Mouse (Mus musculus): ENCODE measurements around the gene Ifitm3. TPM values are rescaled to one million over a fixed set of nuclear protein-coding genes. Genes with fewer than 3 reads are reported as not detected.
"Not testable (repeated sequence)": the region's sequence is repeated elsewhere in the genome, so short reads cannot be mapped to it uniquely, and the experiment has no call there.

Gene Ifitm3
- polyA plus RNA-seq, 1 experiment from 2014 or later = 50.4 TPM

DNA sequence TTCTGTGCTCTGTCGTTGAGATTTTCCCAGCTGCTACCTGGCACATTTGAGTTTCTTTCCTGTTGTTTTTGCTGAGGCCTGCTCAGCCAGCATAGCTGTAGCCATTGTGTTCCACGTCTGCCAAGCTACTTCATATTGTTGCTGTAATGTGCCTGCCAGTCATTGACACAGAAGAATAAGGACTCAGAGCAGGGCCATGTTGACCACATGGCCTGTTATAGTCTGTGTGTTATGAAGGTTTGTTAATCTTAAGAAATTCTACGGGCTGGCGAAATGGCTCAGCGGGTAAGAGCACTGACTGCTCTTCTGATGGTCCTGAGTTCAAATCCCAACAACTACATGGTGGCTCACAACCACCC is 16.1 kb upstream of the Ifitm3 start:
- H3K9ac ChIP-seq (ENCODE audit: low read length) = no peak overlapping the region
- ATAC-seq (ENCODE audit: insufficient number of reproducible peaks, low FRiP score, low TSS enrichment, low read depth) = no peak
- WGBS = 69% methylated on average over 5 of the region's 5 CpGs

DNA sequence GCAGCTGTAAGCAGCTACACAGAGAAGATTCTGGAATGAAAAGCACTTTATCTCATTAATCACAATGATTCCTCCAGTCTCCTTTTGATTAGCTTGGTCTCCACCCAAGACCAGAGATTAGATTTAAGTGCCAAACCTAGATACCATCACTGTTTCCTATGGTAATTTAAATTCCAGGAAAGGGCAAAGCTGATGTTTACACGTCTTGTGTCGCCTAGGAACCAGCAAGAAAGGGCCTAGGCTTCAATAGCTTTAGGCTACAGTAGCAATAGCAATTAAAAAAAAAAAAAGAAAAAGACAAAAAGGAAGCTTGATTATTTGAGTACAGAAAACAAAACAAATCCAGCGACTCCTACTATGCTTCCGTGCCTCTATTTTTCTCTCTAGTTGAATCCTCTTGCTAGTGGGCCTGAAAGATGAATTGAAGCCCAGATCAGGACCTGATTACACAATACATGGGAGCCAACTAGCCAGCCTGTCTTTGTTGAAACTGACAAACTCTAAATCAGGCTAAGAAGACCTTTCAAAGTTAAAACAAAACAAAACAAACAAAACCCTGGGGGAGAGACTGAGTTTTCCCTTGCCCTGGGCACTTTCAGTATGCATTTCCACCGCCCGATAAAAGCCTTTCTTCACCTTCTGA is 15.6 kb upstream of the Ifitm3 start:
- Histone ChIP-seq H3K27me3 (ENCODE audit: control insufficient read depth, insufficient read depth, low read length) (no peaks in the 10 kb centered on the region), H3K9me3 (ENCODE audit: control insufficient read depth, low read length) (no peaks in the 10 kb centered on the region), H3K4me2 (ENCODE audit: low read depth, severe bottlenecking) (no peak overlapping the region), H3K9ac (ENCODE audit: low read length) (no peak overlapping the region), H3K27ac (replicated peaks; ENCODE audit: low read depth, low read length) (no peak overlapping the region), H3K36me3 (ENCODE audit: control insufficient read depth, insufficient read depth, low read length) (no peaks in the 10 kb centered on the region), H3K4me1 (ENCODE audit: control insufficient read depth, insufficient read depth, low read length) (no peaks in the 10 kb centered on the region), H3K4me3 (ENCODE audit: low read depth, low read length) (no peak overlapping the region)
- no peak for ATAC-seq (ENCODE audit: insufficient number of reproducible peaks, low FRiP score, low TSS enrichment, low read depth)
- DNase-seq (ENCODE audit: low spot score) = no peak
- 66% methylated on average over 6 of the region's 6 CpGs for WGBS

More for the DNA sequence above, 16.1 kb upstream of the Ifitm3 start:
- no peak overlapping the region for H3K4me2 ChIP-seq (ENCODE audit: low read depth, severe bottlenecking)
- H3K27ac ChIP-seq (replicated peaks; ENCODE audit: low read depth, low read length) = no peak overlapping the region
- H3K9me3 ChIP-seq (ENCODE audit: control insufficient read depth, low read length) = no peaks in the 10 kb centered on the region
- H3K4me1 ChIP-seq (ENCODE audit: control insufficient read depth, insufficient read depth, low read length) = no peaks in the 10 kb centered on the region
- no peaks in the 10 kb centered on the region for H3K36me3 ChIP-seq (ENCODE audit: control insufficient read depth, insufficient read depth, low read length)
- H3K27me3 ChIP-seq (ENCODE audit: control insufficient read depth, insufficient read depth, low read length) = no peaks in the 10 kb centered on the region
- H3K4me3 ChIP-seq (ENCODE audit: low read depth, low read length) = no peak overlapping the region
- DNase-seq (ENCODE audit: low spot score) = no peak

DNA sequence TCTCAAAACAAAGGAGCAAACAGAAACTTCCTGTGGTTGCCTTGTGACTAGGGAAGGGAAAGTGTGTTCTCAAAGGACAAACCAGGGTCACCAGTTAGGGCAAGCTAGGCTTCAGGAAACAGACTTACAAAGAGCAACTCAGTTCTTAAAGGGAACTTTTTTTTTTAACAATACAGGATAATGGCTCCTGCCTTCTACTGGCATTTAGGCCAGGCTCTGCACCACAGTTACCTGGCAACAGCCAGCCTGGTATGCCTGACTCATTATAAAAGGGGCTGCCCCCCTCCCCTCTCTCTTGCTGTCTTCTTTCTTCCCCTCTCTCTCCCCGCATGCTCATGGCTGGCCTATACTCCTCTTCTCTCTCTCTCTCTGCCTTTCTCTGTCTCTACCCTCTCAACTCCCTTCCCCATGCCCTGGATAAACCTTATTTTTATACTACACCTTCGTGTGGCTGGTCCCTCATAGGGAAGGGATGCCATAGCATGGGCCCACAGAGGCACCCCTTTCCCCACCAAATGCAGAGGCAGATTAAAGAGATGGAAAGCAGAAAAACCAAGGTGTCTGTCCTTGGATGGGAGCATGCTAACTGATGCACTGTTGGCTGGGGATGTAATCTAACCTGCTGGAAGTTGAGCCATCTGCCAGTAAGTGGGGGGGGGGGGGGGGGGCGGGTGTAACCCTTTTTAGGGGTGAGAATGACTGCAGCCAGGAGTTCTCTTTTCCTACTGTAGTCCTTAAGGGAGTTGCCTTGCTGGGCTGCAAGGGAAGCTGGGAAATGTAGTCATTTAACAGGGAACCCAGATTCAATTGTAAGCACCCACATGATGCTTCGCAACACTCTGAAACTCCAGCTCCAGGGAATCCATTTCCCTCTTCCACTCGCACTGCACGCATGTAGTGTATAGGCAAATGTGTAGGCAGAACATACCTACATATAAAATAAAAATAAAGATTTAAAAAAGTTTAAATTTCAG is 14.6 kb upstream of the Ifitm3 start:
- no peak overlapping the region for H3K9ac ChIP-seq (ENCODE audit: low read length)
- H3K36me3 ChIP-seq (ENCODE audit: control insufficient read depth, insufficient read depth, low read length) = no peaks in the 10 kb centered on the region
- ATAC-seq (ENCODE audit: insufficient number of reproducible peaks, low FRiP score, low TSS enrichment, low read depth) (no peak), DNase-seq (ENCODE audit: low spot score) (no peak)
- H3K4me1 ChIP-seq (ENCODE audit: control insufficient read depth, insufficient read depth, low read length) = no peaks in the 10 kb centered on the region
- no peak overlapping the region for H3K4me2 ChIP-seq (ENCODE audit: low read depth, severe bottlenecking)
- no peaks in the 10 kb centered on the region for H3K27me3 ChIP-seq (ENCODE audit: control insufficient read depth, insufficient read depth, low read length)
- H3K27ac ChIP-seq (replicated peaks; ENCODE audit: low read depth, low read length) = no peak overlapping the region
- no peak overlapping the region for H3K4me3 ChIP-seq (ENCODE audit: low read depth, low read length)
- H3K9me3 ChIP-seq (ENCODE audit: control insufficient read depth, low read length) = no peaks in the 10 kb centered on the region
- WGBS = 44% methylated on average over 6 of the region's 6 CpGs

DNA sequence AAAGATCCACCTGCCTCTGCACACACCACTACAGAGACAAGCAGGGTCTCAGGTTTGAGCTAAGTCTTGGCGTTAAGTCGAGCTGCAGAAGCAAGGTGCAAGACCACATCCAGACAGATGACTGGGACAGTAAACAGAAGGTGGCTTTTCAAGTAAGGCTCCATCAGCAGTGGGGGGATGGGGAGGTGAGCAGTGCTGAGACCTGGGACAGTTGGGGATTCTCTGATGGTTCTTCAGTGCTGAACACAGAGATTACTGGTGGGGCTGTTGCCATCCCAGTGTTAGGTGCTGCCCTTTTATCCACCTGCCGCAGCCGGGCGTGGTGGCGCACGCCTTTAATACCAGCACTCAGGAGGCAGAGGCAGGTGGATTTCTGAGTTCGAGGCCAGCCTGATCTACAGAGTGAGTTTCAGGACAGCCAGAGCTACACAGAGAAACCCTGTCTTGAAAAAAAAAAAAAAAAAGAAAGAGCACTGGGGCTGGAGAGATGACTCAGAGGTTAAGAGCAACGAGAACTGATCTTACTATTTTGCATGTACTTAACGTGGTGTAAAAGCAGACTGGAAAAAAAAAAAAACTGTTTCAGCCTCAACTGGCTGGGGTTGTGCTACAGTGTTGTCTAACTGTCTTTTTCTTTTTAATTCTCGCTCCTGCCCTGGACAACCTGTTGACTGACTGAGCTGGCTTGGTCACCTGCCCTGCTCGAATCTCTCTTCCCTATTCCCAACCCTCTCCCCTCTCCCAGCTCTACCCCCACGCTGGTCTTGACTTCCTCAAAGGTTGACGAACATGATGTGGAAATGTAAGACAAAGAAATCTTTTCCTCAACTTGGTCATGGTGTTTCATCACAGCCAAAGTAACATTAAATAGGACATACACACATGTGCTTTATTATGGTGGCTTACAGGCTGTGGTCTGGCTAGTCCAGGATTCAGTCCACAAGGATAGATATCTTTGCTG is 11.2 kb upstream of the Ifitm3 start:
- ATAC-seq (ENCODE audit: insufficient number of reproducible peaks, low FRiP score, low TSS enrichment, low read depth) = no peak
- H3K36me3 ChIP-seq (ENCODE audit: control insufficient read depth, insufficient read depth, low read length) = no peaks in the 10 kb centered on the region
- H3K27me3 ChIP-seq (ENCODE audit: control insufficient read depth, insufficient read depth, low read length) = no peaks in the 10 kb centered on the region
- H3K9ac ChIP-seq (ENCODE audit: low read length) = no peak overlapping the region
- no peaks in the 10 kb centered on the region for H3K4me1 ChIP-seq (ENCODE audit: control insufficient read depth, insufficient read depth, low read length)
- no peaks in the 10 kb centered on the region for H3K9me3 ChIP-seq (ENCODE audit: control insufficient read depth, low read length)
- WGBS = 81% methylated on average over 14 of the region's 14 CpGs
- no peak overlapping the region for H3K4me2 ChIP-seq (ENCODE audit: low read depth, severe bottlenecking)
- H3K4me3 ChIP-seq (ENCODE audit: low read depth, low read length) = no peak overlapping the region
- DNase-seq (ENCODE audit: low spot score) = no peak
- H3K27ac ChIP-seq (replicated peaks; ENCODE audit: low read depth, low read length) = no peak overlapping the region

DNA sequence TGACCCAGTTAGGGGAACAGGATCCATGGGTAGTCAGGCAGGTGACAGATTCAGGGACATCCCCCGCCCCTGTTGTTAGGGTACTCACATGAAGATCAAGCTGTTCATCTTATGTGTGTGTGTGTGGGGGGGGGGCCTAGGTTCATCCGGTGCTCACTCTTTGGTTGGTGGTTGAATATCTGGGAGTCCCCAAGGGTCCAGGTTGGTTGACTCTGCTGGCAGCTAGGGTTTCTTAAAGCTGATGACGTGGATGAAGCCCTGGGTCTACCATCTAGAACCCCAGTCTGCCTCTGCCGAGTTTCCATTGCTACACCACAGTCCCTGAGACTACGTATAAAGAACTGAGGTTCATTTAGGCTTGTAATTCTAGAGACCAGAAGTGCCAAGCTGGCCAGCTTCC is 8.5 kb upstream of the Ifitm3 start:
- Histone ChIP-seq H3K4me1 (ENCODE audit: control insufficient read depth, insufficient read depth, low read length) (no peaks in the 10 kb centered on the region), H3K9me3 (ENCODE audit: control insufficient read depth, low read length) (no peaks in the 10 kb centered on the region), H3K4me2 (ENCODE audit: low read depth, severe bottlenecking) (no peak overlapping the region), H3K27ac (replicated peaks; ENCODE audit: low read depth, low read length) (no peak overlapping the region), H3K9ac (ENCODE audit: low read length) (no peak overlapping the region), H3K36me3 (ENCODE audit: control insufficient read depth, insufficient read depth, low read length) (no peaks in the 10 kb centered on the region), H3K4me3 (ENCODE audit: low read depth, low read length) (no peak overlapping the region), H3K27me3 (ENCODE audit: control insufficient read depth, insufficient read depth, low read length) (no peaks in the 10 kb centered on the region)
- no peak for ATAC-seq (ENCODE audit: insufficient number of reproducible peaks, low FRiP score, low TSS enrichment, low read depth)
- DNase-seq (ENCODE audit: low spot score) = no peak
- WGBS = 93% methylated on average over 5 of the region's 5 CpGs

DNA sequence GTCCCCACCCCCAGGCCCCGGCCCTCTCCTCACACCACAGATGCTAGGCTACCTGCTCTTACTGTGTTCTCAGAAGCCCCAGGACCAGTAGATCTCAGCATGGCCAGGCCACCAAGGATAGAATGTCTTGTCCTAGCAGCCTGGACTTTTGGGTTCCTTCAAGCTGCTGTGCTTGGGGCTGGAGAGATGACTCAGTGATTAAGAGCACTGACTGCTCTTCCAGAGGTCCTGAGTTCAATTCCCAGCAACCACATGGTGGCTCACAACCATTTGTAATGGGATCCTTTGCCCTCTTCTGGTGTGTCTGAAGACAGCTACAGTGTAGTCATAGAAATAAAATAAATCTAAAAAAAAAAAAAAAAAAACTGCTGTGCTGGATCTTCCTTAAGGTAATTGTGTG is 7.3 kb upstream of the Ifitm3 start, which contains the start of gene Ifitm6:
TSS of gene Ifitm6 (minus strand) at position 101 of the 400 bp plus-strand sequence.
- not testable (repeated sequence) for H3K36me3 ChIP-seq (ENCODE audit: control insufficient read depth, insufficient read depth, low read length); H3K9me3 ChIP-seq (ENCODE audit: control insufficient read depth, low read length); H3K4me2 ChIP-seq (ENCODE audit: low read depth, severe bottlenecking); H3K27me3 ChIP-seq (ENCODE audit: control insufficient read depth, insufficient read depth, low read length); DNase-seq (ENCODE audit: low spot score); H3K4me3 ChIP-seq (ENCODE audit: low read depth, low read length); H3K27ac ChIP-seq (replicated peaks; ENCODE audit: low read depth, low read length); H3K4me1 ChIP-seq (ENCODE audit: control insufficient read depth, insufficient read depth, low read length); ATAC-seq (ENCODE audit: insufficient number of reproducible peaks, low FRiP score, low TSS enrichment, low read depth); H3K9ac ChIP-seq (ENCODE audit: low read length)
- 84% methylated on average over 1 of the region's 1 CpGs for WGBS

DNA sequence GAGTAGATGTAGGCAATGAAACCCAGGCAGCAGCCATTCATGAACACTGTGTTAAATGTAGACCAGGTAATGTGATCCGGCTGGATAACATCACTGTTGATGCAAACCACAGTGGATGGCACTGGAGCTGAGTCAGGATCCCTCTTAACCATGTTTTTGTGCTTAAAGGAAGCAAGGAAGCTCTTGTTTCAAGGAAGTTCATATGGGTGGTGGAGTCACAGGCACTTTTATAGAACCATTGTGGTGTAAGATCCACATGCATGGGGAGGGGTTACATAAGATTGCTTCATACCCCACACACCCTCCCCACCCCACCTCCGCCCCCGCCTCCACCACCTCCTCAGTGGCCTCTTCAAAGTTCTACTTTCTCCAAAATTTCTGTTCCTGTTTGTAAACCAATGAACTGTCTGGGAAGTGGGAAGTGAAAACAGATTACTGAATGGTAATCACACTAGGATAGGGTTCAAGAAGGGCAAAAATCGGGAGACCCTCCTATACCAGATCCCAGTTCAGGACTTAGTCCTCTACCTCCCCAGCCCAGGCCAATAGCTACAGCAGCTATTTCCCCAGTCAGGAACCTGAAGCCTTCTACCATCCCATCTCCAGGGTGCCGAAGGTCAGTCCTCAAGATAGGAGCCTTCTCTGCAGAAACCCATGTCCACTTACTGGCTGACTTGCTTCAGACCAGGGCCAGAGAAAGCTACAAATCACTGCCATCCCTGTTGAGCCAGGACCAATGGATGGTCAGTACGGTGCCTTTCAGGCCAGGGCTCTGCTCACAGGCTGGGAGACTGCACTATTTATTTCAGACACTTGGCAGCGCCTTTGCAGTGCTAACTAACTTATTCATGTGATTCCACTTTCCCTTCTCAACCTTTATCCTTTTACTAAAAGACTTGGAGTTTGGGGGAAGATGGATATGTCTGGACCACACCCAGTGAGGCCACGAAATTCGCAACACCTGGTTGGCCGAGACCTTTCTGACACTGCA is 6.4 kb upstream of the Ifitm3 start:
- no peak overlapping the region for H3K4me3 ChIP-seq (ENCODE audit: low read depth, low read length)
- ATAC-seq (ENCODE audit: insufficient number of reproducible peaks, low FRiP score, low TSS enrichment, low read depth) = no peak
- no peaks in the 10 kb centered on the region for H3K27me3 ChIP-seq (ENCODE audit: control insufficient read depth, insufficient read depth, low read length)
- WGBS = 83% methylated on average over 10 of the region's 10 CpGs
- H3K36me3 ChIP-seq (ENCODE audit: control insufficient read depth, insufficient read depth, low read length) = no peaks in the 10 kb centered on the region
- no peaks in the 10 kb centered on the region for H3K9me3 ChIP-seq (ENCODE audit: control insufficient read depth, low read length)
- H3K9ac ChIP-seq (ENCODE audit: low read length) = no peak overlapping the region
- H3K4me2 ChIP-seq (ENCODE audit: low read depth, severe bottlenecking) = no peak overlapping the region
- no peak for DNase-seq (ENCODE audit: low spot score)
- H3K4me1 ChIP-seq (ENCODE audit: control insufficient read depth, insufficient read depth, low read length) = no peaks in the 10 kb centered on the region
- H3K27ac ChIP-seq (replicated peaks; ENCODE audit: low read depth, low read length) = no peak overlapping the region

Measured in limb, embryonic 11.5 days (tissue).